Mouse (Mus musculus) small intestine, adult 2 months (tissue): ENCODE results near the gene Zfp287. TPM values are rescaled to one million over a fixed set of nuclear protein-coding genes. Genes with fewer than 3 reads are reported as not detected.

ENCODE experiments used
- H3K27ac ChIP-seq: fragments of 200-500 bp; 2 replicates; pipeline ENCODE4 v1.5.1; 2012; ENCODE audit warnings: low read depth, low read length, control low read depth, inconsistent platforms; ENCODE audit not compliant: insufficient read depth
- H3K27me3 ChIP-seq: fragments of 200-500 bp; 2 replicates; pipeline ENCODE4 v1.6.1; 2012; ENCODE audit warnings: mild to moderate bottlenecking, moderate library complexity, low read length, inconsistent platforms; ENCODE audit not compliant: control insufficient read depth, insufficient read depth
- H3K36me3 ChIP-seq: fragments of 200-500 bp; 2 replicates; pipeline ENCODE4 v1.6.1; 2012; ENCODE audit warnings: mild to moderate bottlenecking, low read length, control low read depth, inconsistent platforms; ENCODE audit not compliant: control insufficient read depth, insufficient read depth
- H3K4me1 ChIP-seq: fragments of 200-500 bp; 2 replicates; pipeline ENCODE4 v1.6.1; 2012; ENCODE audit warnings: low read length, inconsistent platforms, mixed read lengths; ENCODE audit not compliant: control insufficient read depth, insufficient read depth, insufficient read length
- H3K4me3 ChIP-seq: fragments of 200-500 bp; 2 replicates; pipeline ENCODE4 v1.5.1; 2012; ENCODE audit warnings: low read depth, mild to moderate bottlenecking, control low read depth, inconsistent platforms, low read length, moderate library complexity
- CTCF ChIP-seq: fragments of 200-500 bp; IDR thresholded peaks from 2 replicates; pipeline ENCODE4 v1.5.1; 2012; ENCODE audit warnings: low read depth, mild to moderate bottlenecking, control low read depth, inconsistent platforms, low read length, moderate library complexity, mixed read lengths; ENCODE audit not compliant: insufficient replicate concordance, insufficient read length; ENCODE audit errors: extremely low read depth
- POLR2A ChIP-seq: fragments of 200-500 bp; IDR thresholded peaks from 2 replicates; pipeline ENCODE4 v1.6.1; 2012; ENCODE audit warnings: low read depth, mild to moderate bottlenecking, control low read depth, inconsistent platforms, low read length, moderate library complexity
- WGBS: fragments of 180-500 bp; shearing (Covaris S2); methylation state at CpG from one replicate; pipeline ENCODE4 v1.1.7; 2018; 5-methylcytosine and 5-hydroxymethylcytosine counted together
- polyA plus RNA-seq: library from polyadenylated mRNA; depleted of rRNA; stranded (reverse); fragments of >200 nt; gene quantifications from 2 replicates; pipeline ENCODE4 v1.2.3, GENCODE M21; 2012

Zfp287 gene
- polyA plus RNA-seq, 1 experiment: 0.39 TPM

DNA sequence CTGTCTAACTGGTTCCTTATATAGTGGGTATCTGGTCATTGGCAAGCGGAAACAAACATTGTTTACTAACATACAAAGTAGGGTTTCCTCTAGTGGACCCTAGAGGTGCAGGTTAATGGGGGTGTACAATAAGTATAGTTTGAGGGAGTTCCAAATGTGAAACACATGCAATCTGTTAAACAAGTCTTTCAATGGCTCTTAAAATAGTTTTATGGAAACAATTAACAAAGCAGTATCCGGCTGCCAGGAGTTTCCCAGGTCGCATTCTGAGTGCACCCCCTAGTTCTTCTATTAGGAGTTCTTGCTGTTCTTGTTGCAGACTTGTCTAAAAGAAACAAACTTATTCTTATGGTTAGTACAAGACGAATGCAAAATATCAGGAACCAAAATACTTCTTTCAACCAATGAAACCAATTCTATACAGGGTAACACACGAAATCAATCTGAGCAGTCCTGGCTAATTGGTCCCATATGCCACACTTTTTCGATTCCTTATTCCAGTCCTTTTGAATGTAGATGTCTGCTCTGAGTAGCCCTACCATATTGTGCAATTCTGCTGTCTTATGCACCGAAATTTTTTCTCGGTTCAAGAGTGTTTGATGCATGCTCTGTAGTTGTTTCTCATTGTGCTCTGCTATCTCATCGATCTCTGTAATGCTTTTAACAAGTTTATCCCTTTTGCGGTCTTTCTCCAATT lies 10.7 kb upstream of the Zfp287 start:
- no peak overlapping the region for H3K27ac ChIP-seq
- no peak for TF ChIP-seq CTCF
- no peak for TF ChIP-seq POLR2A
- no peaks in the 10 kb centered on the region for H3K36me3 ChIP-seq
- H3K27me3 ChIP-seq: no peaks in the 10 kb centered on the region
- H3K4me1 ChIP-seq: peaks cover 6% of the 10 kb centered on the region; the same call in 1 of the 2 replicates
- 76% methylated on average over 10 of the region's 10 CpGs for WGBS
- no peak overlapping the region for H3K4me3 ChIP-seq

DNA sequence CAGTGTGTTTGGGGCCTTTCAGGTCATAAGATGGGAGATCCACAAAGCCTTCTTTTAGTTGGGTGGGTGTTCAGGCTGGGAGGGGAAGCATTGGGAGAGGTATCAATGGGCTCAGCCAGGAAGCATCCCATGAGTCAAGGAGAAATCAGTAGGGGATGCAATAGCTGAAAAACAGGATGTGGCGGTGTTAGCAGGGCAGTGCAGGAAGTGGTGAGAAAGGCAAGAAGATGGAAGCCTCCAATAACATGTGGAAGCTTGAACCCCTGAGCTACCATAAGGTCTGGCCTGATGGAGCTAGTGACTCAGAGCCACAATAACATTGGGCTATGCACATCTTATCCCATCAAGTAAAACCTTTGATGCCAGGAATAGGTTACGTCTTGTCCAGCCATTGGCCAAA lies 9.5 kb upstream of the Zfp287 start:
- Histone ChIP-seq H3K4me3 (no peak overlapping the region), H3K27ac (no peak overlapping the region), H3K4me1 (peaks cover 3% of the 10 kb centered on the region; the same call in 1 of the 2 replicates), H3K27me3 (no peaks in the 10 kb centered on the region), H3K36me3 (no peaks in the 10 kb centered on the region)
- no peak for TF ChIP-seq CTCF
- no peak for TF ChIP-seq POLR2A
- 87% methylated on average over 2 of the region's 2 CpGs for WGBS

DNA sequence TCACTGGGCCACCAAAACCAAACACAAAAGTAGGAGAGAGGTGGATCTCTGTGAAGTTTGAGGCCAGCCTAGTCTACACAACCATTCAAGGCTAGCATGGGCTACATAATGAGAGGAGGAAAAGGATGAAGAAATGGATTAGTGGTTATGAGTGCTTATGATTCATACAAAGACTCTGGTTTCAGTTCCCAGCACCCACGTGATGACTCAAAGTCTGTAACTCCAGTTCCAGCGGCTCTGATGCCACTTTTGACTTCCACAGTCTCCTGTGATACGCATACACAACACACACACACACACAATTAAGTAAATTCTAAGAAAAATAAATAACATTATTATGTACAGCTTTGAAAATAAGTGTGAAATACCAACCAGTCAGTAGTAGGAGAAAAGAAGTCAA lies 960 bp upstream of the Zfp287 start:
- TF ChIP-seq CTCF (no peak), POLR2A (no peak)
- WGBS: 72% methylated on average over 3 of the region's 3 CpGs
- no peak overlapping the region for H3K4me3 ChIP-seq
- H3K27ac ChIP-seq: no peak overlapping the region
- no peaks in the 10 kb centered on the region for H3K27me3 ChIP-seq
- H3K4me1 ChIP-seq: peaks cover 2% of the 10 kb centered on the region; the same call in 1 of the 2 replicates
- H3K36me3 ChIP-seq: no peaks in the 10 kb centered on the region

DNA sequence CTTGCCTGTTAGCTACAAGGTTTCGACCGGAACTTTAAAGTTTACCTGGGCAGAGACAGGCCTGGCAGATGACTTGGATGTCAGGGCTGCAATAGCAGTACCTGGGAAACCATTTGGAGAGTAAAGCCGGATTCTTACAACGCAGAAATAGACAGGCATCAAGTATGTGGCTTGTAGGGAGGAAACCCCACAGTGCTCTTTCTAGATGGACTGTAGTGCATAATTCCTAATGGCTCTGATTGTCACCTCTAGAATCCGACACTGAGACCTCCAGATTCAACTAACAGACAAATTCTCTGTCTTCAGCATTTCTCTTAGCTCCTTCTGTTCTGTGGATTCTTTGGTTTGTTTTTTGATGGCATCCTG lies 300 bp upstream of the Zfp287 start:
- Histone ChIP-seq H3K4me3 (peak overlapping the region; percentile 81), H3K4me1 (peaks cover 2% of the 10 kb centered on the region; the same call in 1 of the 2 replicates), H3K36me3 (no peaks in the 10 kb centered on the region), H3K27ac (no peak overlapping the region), H3K27me3 (no peaks in the 10 kb centered on the region)
- WGBS: 15% methylated on average over 5 of the region's 5 CpGs
- TF ChIP-seq POLR2A: no peak
- no peak for TF ChIP-seq CTCF

DNA sequence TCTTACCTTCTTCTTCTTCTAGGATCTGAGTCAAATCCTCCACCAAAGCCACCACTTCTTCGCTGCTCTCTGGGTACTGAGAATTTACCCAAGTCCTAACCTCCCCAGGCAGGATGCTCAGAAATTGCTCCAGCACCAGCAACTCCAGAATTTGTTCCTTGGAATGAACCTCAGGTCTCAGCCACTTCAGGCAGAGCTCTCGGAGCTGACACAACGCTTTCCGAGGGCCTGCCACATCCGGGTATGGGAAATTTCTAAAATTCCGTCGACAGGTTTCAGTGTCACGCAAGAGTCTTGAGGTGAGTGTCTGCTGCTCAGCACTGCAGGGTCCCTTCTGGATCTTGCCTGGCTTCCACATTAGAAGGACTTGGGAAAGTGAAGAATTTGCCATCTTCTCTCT lies 3.4 kb downstream of the Zfp287 start:
- Histone ChIP-seq H3K4me1 (peaks cover 2% of the 10 kb centered on the region; the same call in 1 of the 2 replicates), H3K4me3 (no peak overlapping the region), H3K27me3 (no peaks in the 10 kb centered on the region), H3K36me3 (peaks cover 3% of the 10 kb centered on the region; the same call in 1 of the 2 replicates), H3K27ac (no peak overlapping the region)
- TF ChIP-seq POLR2A: no peak
- no peak for TF ChIP-seq CTCF
- 95% methylated on average over 8 of the region's 8 CpGs for WGBS

DNA sequence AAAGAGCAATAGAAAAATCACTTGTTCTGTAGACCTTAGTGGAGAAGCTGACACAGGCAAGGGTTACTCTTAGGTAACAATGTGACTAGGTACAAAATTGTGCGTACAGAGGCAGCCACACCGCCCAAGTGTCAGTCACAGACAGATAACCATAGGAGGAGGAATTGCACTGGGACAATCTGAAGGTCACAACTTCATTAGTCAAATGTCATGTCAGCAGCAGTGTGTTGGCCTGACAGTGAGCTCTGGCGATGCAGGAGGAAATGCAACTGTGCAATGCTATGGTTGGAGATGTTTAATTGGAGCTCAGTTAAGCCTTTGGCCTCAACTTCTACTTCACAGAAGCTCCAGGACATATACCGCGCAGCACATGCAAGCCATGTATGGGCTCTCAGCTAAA lies 21.0 kb downstream of the Zfp287 start:
- H3K27ac ChIP-seq: no peak overlapping the region
- no peaks in the 10 kb centered on the region for H3K4me1 ChIP-seq
- H3K36me3 ChIP-seq: no peaks in the 10 kb centered on the region
- H3K27me3 ChIP-seq: no peaks in the 10 kb centered on the region
- TF ChIP-seq POLR2A (no peak), CTCF (no peak)
- WGBS: 73% methylated on average over 5 of the region's 5 CpGs
- no peak overlapping the region for H3K4me3 ChIP-seq

DNA sequence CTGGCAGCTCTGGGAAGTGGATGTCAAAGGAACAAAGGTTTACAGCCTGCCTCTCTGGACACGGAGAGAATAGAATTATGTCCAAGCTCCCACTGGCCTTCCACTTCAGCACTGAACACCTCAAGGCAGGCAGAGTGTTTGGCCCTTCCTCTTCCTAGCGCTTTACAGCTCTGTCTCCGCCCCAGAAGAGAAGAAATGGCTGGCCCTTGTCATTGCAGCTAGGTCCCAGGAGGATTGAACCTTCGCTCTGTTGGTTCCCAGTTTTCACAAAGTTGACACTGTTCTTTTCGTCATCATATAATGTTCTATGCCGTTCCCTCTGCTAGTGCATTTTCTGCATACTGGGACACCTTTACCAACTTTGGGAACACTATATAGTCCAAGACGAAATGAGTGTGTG lies 23.5 kb downstream of the Zfp287 start:
- Histone ChIP-seq H3K4me1 (no peaks in the 10 kb centered on the region), H3K4me3 (no peak overlapping the region), H3K36me3 (no peaks in the 10 kb centered on the region), H3K27ac (no peak overlapping the region), H3K27me3 (no peaks in the 10 kb centered on the region; the same call in 1 of the 2 replicates)
- TF ChIP-seq POLR2A (no peak), CTCF (no peak)
- 80% methylated on average over 7 of the region's 7 CpGs for WGBS
